Mouse (Mus musculus) intestine, embryonic 16.5 days (tissue): ENCODE data around the gene Elf4. TPM values are rescaled to one million over a fixed set of nuclear protein-coding genes. Genes with fewer than 3 reads are reported as not detected.
"Not testable (repeated sequence)": the region's sequence is repeated elsewhere in the genome, so short reads cannot be mapped to it uniquely, and the experiment has no call there.

Experiments
- ATAC-seq: fragments of 200-750 bp; cut with Nextera tagmentation; 2 replicates; pipeline ENCODE4 v1.8.0; 2017; ENCODE audit warnings: moderate TSS enrichment, moderate library complexity
- H3K27ac ChIP-seq: fragments of 300-500 bp; sonication (generic); 2 replicates; pipeline ENCODE4 v1.5.1; 2014; ENCODE audit warnings: mild to moderate bottlenecking, low read length
- H3K27me3 ChIP-seq: fragments of 300-500 bp; sonication (generic); replicated peaks from 2 replicates; pipeline ENCODE4 v1.6.1; 2014; ENCODE audit warnings: low read length, control low read depth, mixed read lengths; ENCODE audit not compliant: control insufficient read depth, insufficient read depth
- H3K36me3 ChIP-seq: fragments of 300-500 bp; sonication (generic); 2 replicates; pipeline ENCODE4 v1.6.1; 2014; ENCODE audit warnings: low read length, control low read depth; ENCODE audit not compliant: control insufficient read depth, insufficient read depth
- H3K4me1 ChIP-seq: fragments of 300-500 bp; sonication (generic); 2 replicates; pipeline ENCODE4 v1.6.1; 2014; ENCODE audit warnings: low read length, control low read depth, mixed read lengths; ENCODE audit not compliant: control insufficient read depth, insufficient read depth
- H3K4me2 ChIP-seq: fragments of 300-500 bp; sonication (generic); 2 replicates; pipeline ENCODE4 v1.6.1; 2014; ENCODE audit warnings: low read depth, low read length, control low read depth
- H3K4me3 ChIP-seq: fragments of 300-500 bp; sonication (generic); 2 replicates; pipeline ENCODE4 v1.5.1; 2014; ENCODE audit warnings: mild to moderate bottlenecking, low read length
- H3K9ac ChIP-seq: fragments of 300-500 bp; sonication (generic); 2 replicates; pipeline ENCODE4 v1.6.1; 2014; ENCODE audit warnings: low read depth, low read length
- H3K9me3 ChIP-seq: fragments of 300-500 bp; sonication (generic); 2 replicates; pipeline ENCODE4 v1.6.1; 2016; ENCODE audit warnings: low read length, control low read depth; ENCODE audit not compliant: control insufficient read depth
- WGBS: fragments of 180-500 bp; shearing (Covaris S2); extraction: QIAGEN DNeasy Blood & Tissue Kit; methylation state at CpG from one replicate; pipeline ENCODE4 v1.1.7; 2014; 5-methylcytosine and 5-hydroxymethylcytosine counted together
- polyA plus RNA-seq: library from polyadenylated mRNA; unstranded; fragments of >200 nt; fragmentation: Nextera tagmentation; extraction: Ambion mirVana; gene quantifications from 2 replicates; pipeline ENCODE4 v1.2.1, GENCODE M21; 2015

Gene Elf4
- polyA plus RNA-seq, 1 experiment from 2014 or later = 11.8 TPM

GRCm38 (mm10) chrX:48444677-48445076 lies 18.3 kb downstream of the Elf4 start:
- WGBS = 73% methylated on average over 4 of the region's 4 CpGs
- Histone ChIP-seq H3K27me3 (no peaks in the 10 kb centered on the region), H3K4me3 (no peak overlapping the region), H3K27ac (no peak overlapping the region), H3K9me3 (no peaks in the 10 kb centered on the region), H3K4me2 (no peak overlapping the region), H3K4me1 (peaks cover 4% of the 10 kb centered on the region; the same call in 1 of the 2 replicates), H3K36me3 (no peaks in the 10 kb centered on the region), H3K9ac (no peak overlapping the region)
- no peak for ATAC-seq

- no peak overlapping the region for H3K9ac ChIP-seq
- H3K4me2 ChIP-seq = no peak overlapping the region
- no peaks in the 10 kb centered on the region for H3K27me3 ChIP-seq
- no peaks in the 10 kb centered on the region for H3K36me3 ChIP-seq
- no peak for ATAC-seq
- 65% methylated on average over 7 of the region's 7 CpGs for WGBS
- H3K27ac ChIP-seq = no peak overlapping the region
- no peaks in the 10 kb centered on the region for H3K9me3 ChIP-seq
- 0 out of 2 replicates have a peak, but pooled peaks cover 2% of the 10 kb centered on the region for H3K4me1 ChIP-seq
- H3K4me3 ChIP-seq = no peak overlapping the region
Observed at GRCm38 (mm10) chrX:48441954-48442353, 21.0 kb downstream of the Elf4 start.

GRCm38 (mm10) chrX:48441548-48441947 lies 21.4 kb downstream of the Elf4 start:
- Histone ChIP-seq H3K4me1 (0 out of 2 replicates have a peak, but pooled peaks cover 2% of the 10 kb centered on the region), H3K4me3 (no peak overlapping the region), H3K4me2 (no peak overlapping the region), H3K27ac (no peak overlapping the region), H3K27me3 (no peaks in the 10 kb centered on the region), H3K9me3 (no peaks in the 10 kb centered on the region), H3K36me3 (no peaks in the 10 kb centered on the region), H3K9ac (no peak overlapping the region)
- no peak for ATAC-seq
- 80% methylated on average over 6 of the region's 6 CpGs for WGBS

- H3K36me3 ChIP-seq = no peaks in the 10 kb centered on the region
- no peaks in the 10 kb centered on the region for H3K9me3 ChIP-seq
- no peak overlapping the region for H3K4me3 ChIP-seq
- no peaks in the 10 kb centered on the region for H3K27me3 ChIP-seq
- no peak overlapping the region for H3K4me2 ChIP-seq
- ATAC-seq = peak; percentile 62
- peak overlapping the region; percentile 48; the same call in 1 of the 2 replicates for H3K27ac ChIP-seq
- WGBS = 43% methylated on average over 4 of the region's 4 CpGs
- H3K4me1 ChIP-seq = peaks cover 11% of the 10 kb centered on the region
- no peak overlapping the region for H3K9ac ChIP-seq
Observed at GRCm38 (mm10) chrX:48439036-48439435, 23.9 kb downstream of the Elf4 start.

GRCm38 (mm10) chrX:48436082-48436481 lies 26.9 kb downstream of the Elf4 start:
- not testable (repeated sequence) for H3K36me3 ChIP-seq

GRCm38 (mm10) chrX:48435477-48435900 lies 27.4 kb downstream of the Elf4 start:
- no peak overlapping the region for H3K9ac ChIP-seq
- H3K9me3 ChIP-seq = no peaks in the 10 kb centered on the region
- H3K4me3 ChIP-seq = no peak overlapping the region
- H3K36me3 ChIP-seq = no peaks in the 10 kb centered on the region
- H3K27me3 ChIP-seq = no peaks in the 10 kb centered on the region
- peak; percentile 24 for ATAC-seq
- WGBS = 53% methylated on average over 9 of the region's 9 CpGs
- no peak overlapping the region for H3K27ac ChIP-seq
- peaks cover 22% of the 10 kb centered on the region for H3K4me1 ChIP-seq
- H3K4me2 ChIP-seq = no peak overlapping the region

More at GRCm38 (mm10) chrX:48436082-48436481, 26.9 kb downstream of the Elf4 start:
- 83% methylated on average over 5 of the region's 7 CpGs for WGBS
- H3K27ac ChIP-seq, H3K4me3 ChIP-seq, H3K9ac ChIP-seq, H3K27me3 ChIP-seq, ATAC-seq, H3K9me3 ChIP-seq, H3K4me2 ChIP-seq: not testable (repeated sequence)
- H3K4me1 ChIP-seq = peaks cover 22% of the 10 kb centered on the region

- Histone ChIP-seq H3K4me2 (no peak overlapping the region), H3K9me3 (no peaks in the 10 kb centered on the region)
- WGBS = 83% methylated on average over 1 of the region's 1 CpGs
Observed at GRCm38 (mm10) chrX:48434251-48434650, 28.7 kb downstream of the Elf4 start.

GRCm38 (mm10) chrX:48433527-48433899 lies 29.4 kb downstream of the Elf4 start:
- H3K9me3 ChIP-seq = no peaks in the 10 kb centered on the region
- no peak overlapping the region; the same call in 1 of the 2 replicates for H3K4me2 ChIP-seq
- H3K4me3 ChIP-seq = no peak overlapping the region
- peak; percentile 49 for ATAC-seq
- H3K9ac ChIP-seq = no peak overlapping the region
- H3K36me3 ChIP-seq = no peaks in the 10 kb centered on the region
- WGBS = 20% methylated on average over 6 of the region's 6 CpGs
- H3K27ac ChIP-seq = peak overlapping the region; percentile 54
- H3K27me3 ChIP-seq = no peaks in the 10 kb centered on the region
- peaks cover 20% of the 10 kb centered on the region for H3K4me1 ChIP-seq

More at GRCm38 (mm10) chrX:48434251-48434650, 28.7 kb downstream of the Elf4 start:
- Histone ChIP-seq H3K27ac (no peak overlapping the region), H3K36me3 (no peaks in the 10 kb centered on the region), H3K4me1 (peaks cover 22% of the 10 kb centered on the region), H3K27me3 (no peaks in the 10 kb centered on the region), H3K4me3 (no peak overlapping the region), H3K9ac (no peak overlapping the region)
- ATAC-seq = peak; percentile 18; the same call in 1 of the 2 replicates

GRCm38 (mm10) chrX:48432599-48433526 lies 30.1 kb downstream of the Elf4 start:
- peaks cover 23% of the 10 kb centered on the region for H3K4me1 ChIP-seq
- H3K9me3 ChIP-seq = no peaks in the 10 kb centered on the region
- H3K4me2 ChIP-seq = no peak overlapping the region
- no peak overlapping the region for H3K4me3 ChIP-seq
- no peaks in the 10 kb centered on the region for H3K36me3 ChIP-seq
- H3K9ac ChIP-seq = no peak overlapping the region
- ATAC-seq = peak; percentile 50
- peak overlapping the region; percentile 54 for H3K27ac ChIP-seq
- no peaks in the 10 kb centered on the region for H3K27me3 ChIP-seq
- 62% methylated on average over 15 of the region's 15 CpGs for WGBS
